Mouse (Mus musculus): ENCODE results near the gene Map4k5.

DNA sequence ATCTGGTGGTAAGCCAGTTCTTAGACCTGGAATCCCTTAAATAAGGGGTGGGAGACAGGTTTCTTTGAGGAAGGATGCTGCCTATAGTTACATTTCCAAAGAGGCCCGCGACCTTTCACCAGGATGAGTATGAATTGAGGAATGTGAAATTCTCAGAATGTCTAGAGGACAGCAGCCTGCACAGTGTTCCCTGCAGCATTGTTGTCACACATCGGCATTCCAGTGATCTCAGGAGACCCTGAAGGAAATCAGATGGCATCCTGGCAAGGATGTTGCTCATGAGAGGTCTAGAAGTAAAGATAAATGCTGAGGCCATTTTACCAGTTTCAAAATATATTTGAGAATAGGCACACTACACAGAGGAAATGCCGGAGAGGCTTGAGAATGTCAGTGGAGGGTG is 5.1 kb upstream of the Map4k5 start:
- no peak for TF ChIP-seq CTCF (IDR thresholded peaks at IDR 0.05; ENCODE audit: insufficient read depth, low read depth, low read length)
- no peak for TF ChIP-seq POLR2A (IDR thresholded peaks at IDR 0.05; ENCODE audit: insufficient read depth, low read depth, low read length)
